Mouse (Mus musculus): ENCODE data around the gene Atf7. TPM values are rescaled to one million over a fixed set of nuclear protein-coding genes. Genes with fewer than 3 reads are reported as not detected.

The Atf7 gene
- polyA plus RNA-seq, 1 experiment: 84.6 TPM

- H3K4me3 ChIP-seq (ENCODE audit: insufficient read depth, low read depth, low read length): no peak overlapping the region
- whole genome bisulfite sequencing: 36% methylated on average over 2 of the region's 2 CpGs
- no peak overlapping the region for H3K27ac ChIP-seq (ENCODE audit: insufficient read depth, low read depth, low read length)
- H3K27me3 ChIP-seq (replicated peaks; ENCODE audit: control insufficient read depth, insufficient read depth, low read length): no peaks in the 10 kb centered on the region
- TF ChIP-seq POLR2A (IDR thresholded peaks at IDR 0.05; ENCODE audit: low read depth, low read length) (no peak), CTCF (conservative IDR thresholded peaks at IDR 0.05; ENCODE audit: insufficient read depth, insufficient read length, low read depth, low read length) (no peak)
- DNase-seq: no peak
- peaks cover 3% of the 10 kb centered on the region; the same call in 1 of the 2 replicates for H3K4me1 ChIP-seq (ENCODE audit: control insufficient read depth, insufficient read depth, low read length)
- no peaks in the 10 kb centered on the region for H3K36me3 ChIP-seq (ENCODE audit: control insufficient read depth, insufficient read depth, low read length)
These were observed 118.8 kb downstream of the Atf7 start for GRCm38 (mm10) chr15:102506464-102506830.

- H3K36me3 ChIP-seq (ENCODE audit: control insufficient read depth, insufficient read depth, low read length): peaks cover 3% of the 10 kb centered on the region
- WGBS: 71% methylated on average over 9 of the region's 9 CpGs
These were observed 119.3 kb downstream of the Atf7 start for GRCm38 (mm10) chr15:102505770-102506463.

GRCm38 (mm10) chr15:102505073-102505769 is 120.0 kb downstream of the Atf7 start:
- WGBS: 56% methylated on average over 12 of the region's 12 CpGs
- Histone ChIP-seq H3K27ac (ENCODE audit: insufficient read depth, low read depth, low read length) (no peak overlapping the region), H3K4me1 (ENCODE audit: control insufficient read depth, insufficient read depth, low read length) (no peaks in the 10 kb centered on the region; the same call in 1 of the 2 replicates), H3K36me3 (ENCODE audit: control insufficient read depth, insufficient read depth, low read length) (peaks cover 3% of the 10 kb centered on the region), H3K27me3 (replicated peaks; ENCODE audit: control insufficient read depth, insufficient read depth, low read length) (no peaks in the 10 kb centered on the region), H3K4me3 (ENCODE audit: insufficient read depth, low read depth, low read length) (no peak overlapping the region)
- no peak for DNase-seq
- TF ChIP-seq POLR2A (IDR thresholded peaks at IDR 0.05; ENCODE audit: low read depth, low read length) (no peak), CTCF (conservative IDR thresholded peaks at IDR 0.05; ENCODE audit: insufficient read depth, insufficient read length, low read depth, low read length) (no peak)

More at GRCm38 (mm10) chr15:102505770-102506463, 119.3 kb downstream of the Atf7 start:
- DNase-seq: no peak
- Histone ChIP-seq H3K27me3 (replicated peaks; ENCODE audit: control insufficient read depth, insufficient read depth, low read length) (no peaks in the 10 kb centered on the region), H3K4me1 (ENCODE audit: control insufficient read depth, insufficient read depth, low read length) (peaks cover 2% of the 10 kb centered on the region; the same call in 1 of the 2 replicates), H3K27ac (ENCODE audit: insufficient read depth, low read depth, low read length) (no peak overlapping the region), H3K4me3 (ENCODE audit: insufficient read depth, low read depth, low read length) (no peak overlapping the region)
- TF ChIP-seq POLR2A (IDR thresholded peaks at IDR 0.05; ENCODE audit: low read depth, low read length): no peak
- TF ChIP-seq CTCF (conservative IDR thresholded peaks at IDR 0.05; ENCODE audit: insufficient read depth, insufficient read length, low read depth, low read length): no peak

GRCm38 (mm10) chr15:102503924-102504782 is 121.1 kb downstream of the Atf7 start:
- H3K36me3 ChIP-seq (ENCODE audit: control insufficient read depth, insufficient read depth, low read length): peaks cover 9% of the 10 kb centered on the region
- no peaks in the 10 kb centered on the region for H3K4me1 ChIP-seq (ENCODE audit: control insufficient read depth, insufficient read depth, low read length)
- no peaks in the 10 kb centered on the region for H3K27me3 ChIP-seq (replicated peaks; ENCODE audit: control insufficient read depth, insufficient read depth, low read length)
- no peak overlapping the region for H3K27ac ChIP-seq (ENCODE audit: insufficient read depth, low read depth, low read length)
- DNase-seq: no peak
- 85% methylated on average over 9 of the region's 9 CpGs for WGBS
- TF ChIP-seq POLR2A (IDR thresholded peaks at IDR 0.05; ENCODE audit: low read depth, low read length) (no peak), CTCF (conservative IDR thresholded peaks at IDR 0.05; ENCODE audit: insufficient read depth, insufficient read length, low read depth, low read length) (no peak)
- no peak overlapping the region for H3K4me3 ChIP-seq (ENCODE audit: insufficient read depth, low read depth, low read length)

- no peak for TF ChIP-seq CTCF (conservative IDR thresholded peaks at IDR 0.05; ENCODE audit: insufficient read depth, insufficient read length, low read depth, low read length)
- TF ChIP-seq POLR2A (IDR thresholded peaks at IDR 0.05; ENCODE audit: low read depth, low read length): no peak
- no peak within 1 kb of the TSS for H3K4me3 ChIP-seq (ENCODE audit: insufficient read depth, low read depth, low read length)
- H3K27ac ChIP-seq (ENCODE audit: insufficient read depth, low read depth, low read length): no peak within 1 kb of the TSS
- 100% methylated on average over 1 of the region's 1 CpGs for WGBS
- DNase-seq: no peak
- peaks cover 9% of the 10 kb centered on the region for H3K36me3 ChIP-seq (ENCODE audit: control insufficient read depth, insufficient read depth, low read length)
- no peaks in the 10 kb centered on the region for H3K27me3 ChIP-seq (replicated peaks; ENCODE audit: control insufficient read depth, insufficient read depth, low read length)
- H3K4me1 ChIP-seq (ENCODE audit: control insufficient read depth, insufficient read depth, low read length): no peaks in the 10 kb centered on the region
These were observed 121.8 kb downstream of the Atf7 start, which contains the start of gene Gm10337 for GRCm38 (mm10) chr15:102503447-102503846. Gene Gm10337, plus strand, starts transcription at chr15:102503722.

GRCm38 (mm10) chr15:102502254-102502840 is 122.9 kb downstream of the Atf7 start:
- DNase-seq: peak; percentile 47
- Histone ChIP-seq H3K27ac (ENCODE audit: insufficient read depth, low read depth, low read length) (no peak overlapping the region), H3K36me3 (ENCODE audit: control insufficient read depth, insufficient read depth, low read length) (peaks cover 9% of the 10 kb centered on the region), H3K27me3 (replicated peaks; ENCODE audit: control insufficient read depth, insufficient read depth, low read length) (no peaks in the 10 kb centered on the region), H3K4me3 (ENCODE audit: insufficient read depth, low read depth, low read length) (no peak overlapping the region), H3K4me1 (ENCODE audit: control insufficient read depth, insufficient read depth, low read length) (no peaks in the 10 kb centered on the region)
- WGBS: 55% methylated on average over 9 of the region's 9 CpGs
- TF ChIP-seq CTCF (conservative IDR thresholded peaks at IDR 0.05; ENCODE audit: insufficient read depth, insufficient read length, low read depth, low read length) (no peak), POLR2A (IDR thresholded peaks at IDR 0.05; ENCODE audit: low read depth, low read length) (no peak)

Data from kidney, adult 2 months (tissue).